Mouse (Mus musculus) MEL (cell line): ENCODE data around the gene Parp16. TPM values are rescaled to one million over a fixed set of nuclear protein-coding genes. Genes with fewer than 3 reads are reported as not detected.

ENCODE experiments used
- DNase-seq: peaks from one replicate; pipeline ENCODE4 v3.0.0; 2011; ENCODE audit warnings: low read depth, low spot score
- H3K27ac ChIP-seq: 2 replicates; pipeline ENCODE4 v1.5.1; 2012; ENCODE audit warnings: low read depth, mild to moderate bottlenecking, control low read depth, low read length, moderate library complexity; ENCODE audit not compliant: control insufficient read depth
- H3K27me3 ChIP-seq, 2 experiments: fragments of 150-350 bp in 1 of 2; sonication (generic) in 1 of 2; 2 replicates each; pipeline ENCODE4 v1.6.1; 2012; ENCODE audit warnings: low read length in 2 of 2, mild to moderate bottlenecking in 2 of 2, improper control_type of control experiment in 1 of 2, moderate library complexity in 1 of 2; ENCODE audit not compliant: insufficient read depth in 2 of 2, control insufficient read depth in 1 of 2
- H3K36me3 ChIP-seq, 2 experiments: 2 replicates each; pipeline ENCODE4 v1.6.1; 2012 to 2014; ENCODE audit warnings: low read length in 2 of 2, improper control_type of control experiment in 1 of 2, inconsistent platforms in 1 of 2, mild to moderate bottlenecking in 1 of 2; ENCODE audit not compliant: insufficient read depth in 2 of 2, control insufficient read depth in 1 of 2
- H3K4me1 ChIP-seq, 2 experiments: fragments of 150-350 bp in 1 of 2; sonication (generic) in 1 of 2; 2 replicates each; pipeline ENCODE4 v1.6.1; 2012; ENCODE audit warnings: low read length in 2 of 2, improper control_type of control experiment in 1 of 2, mild to moderate bottlenecking in 1 of 2; ENCODE audit not compliant: insufficient read depth in 2 of 2, control insufficient read depth in 1 of 2
- H3K4me3 ChIP-seq, 2 experiments: fragments of 150-350 bp in 1 of 2; sonication (generic) in 1 of 2; 2 replicates each; pipeline ENCODE4 v1.5.1; 2012; ENCODE audit warnings: low read depth in 2 of 2, low read length in 2 of 2, mild to moderate bottlenecking in 2 of 2, moderate library complexity in 2 of 2, control low read depth in 1 of 2, improper control_type of control experiment in 1 of 2; ENCODE audit not compliant: control insufficient read depth in 1 of 2, insufficient read depth in 1 of 2
- H3K79me2 ChIP-seq: 2 replicates; pipeline ENCODE4 v1.6.1; 2012; ENCODE audit warnings: mild to moderate bottlenecking, low read length, moderate library complexity; ENCODE audit not compliant: control insufficient read depth, poor library complexity, insufficient read depth
- H3K9ac ChIP-seq: 2 replicates; pipeline ENCODE4 v1.6.1; 2012; ENCODE audit warnings: low read depth, mild to moderate bottlenecking, control low read depth, low read length, moderate library complexity; ENCODE audit not compliant: control insufficient read depth, poor library complexity, severe bottlenecking
- H3K9me3 ChIP-seq: fragments of 150-350 bp; sonication (generic); replicated peaks from 2 replicates; pipeline ENCODE4 v1.6.1; 2012; ENCODE audit warnings: mild to moderate bottlenecking, low read length, improper control_type of control experiment, moderate library complexity; ENCODE audit not compliant: insufficient read depth
- BHLHE40 ChIP-seq: IDR thresholded peaks from 2 replicates; pipeline ENCODE4 v1.6.1; 2012; ENCODE audit warnings: low read depth, mild to moderate bottlenecking, inconsistent platforms, low read length, improper control_type of control experiment, borderline replicate concordance
- CHD1 ChIP-seq: IDR thresholded peaks from 2 replicates; pipeline ENCODE4 v1.6.1; 2012; ENCODE audit warnings: low read depth, mild to moderate bottlenecking, inconsistent platforms, low read length, improper control_type of control experiment
- CHD2 ChIP-seq: IDR thresholded peaks from 2 replicates; pipeline ENCODE4 v1.6.1; 2011; ENCODE audit warnings: low read length, improper control_type of control experiment
- CTCF ChIP-seq, 3 experiments: IDR thresholded peaks in 2 of 3; conservative IDR thresholded peaks in 1 of 3; 2 replicates each; pipeline ENCODE4 v1.5.1; 2011 to 2012; ENCODE audit warnings: low read length in 3 of 3, low read depth in 2 of 3, mild to moderate bottlenecking in 2 of 3, improper control_type of control experiment in 1 of 3, inconsistent platforms in 1 of 3, mixed read lengths in 1 of 3, moderate library complexity in 1 of 3; ENCODE audit not compliant: control insufficient read depth in 1 of 3, insufficient read depth in 1 of 3, poor library complexity in 1 of 3, severe bottlenecking in 1 of 3
- ELF1 ChIP-seq: IDR thresholded peaks from 2 replicates; pipeline ENCODE4 v1.6.1; 2014; ENCODE audit warnings: low read depth, mild to moderate bottlenecking, inconsistent platforms, low read length, improper control_type of control experiment, moderate library complexity
- ETS1 ChIP-seq: IDR thresholded peaks from 2 replicates; pipeline ENCODE4 v1.6.1; 2012; ENCODE audit warnings: low read depth, mild to moderate bottlenecking, inconsistent platforms, low read length, improper control_type of control experiment, moderate library complexity
- GATA1 ChIP-seq: IDR thresholded peaks from 2 replicates; pipeline ENCODE4 v1.6.1; 2011; ENCODE audit warnings: low read depth, low read length, improper control_type of control experiment
- HCFC1 ChIP-seq: IDR thresholded peaks from 2 replicates; pipeline ENCODE4 v1.6.1; 2012; ENCODE audit warnings: low read depth, mild to moderate bottlenecking, inconsistent platforms, low read length, improper control_type of control experiment, moderate library complexity
- KAT2A ChIP-seq: conservative IDR thresholded peaks from 2 replicates; pipeline ENCODE4 v1.6.1; 2012; ENCODE audit warnings: low read depth, low read length, improper control_type of control experiment, inconsistent platforms
- MAFK ChIP-seq: IDR thresholded peaks from 2 replicates; pipeline ENCODE4 v1.6.1; 2011; ENCODE audit warnings: low read depth, mild to moderate bottlenecking, low read length, improper control_type of control experiment, borderline replicate concordance
- MAX ChIP-seq: IDR thresholded peaks from 2 replicates; pipeline ENCODE4 v1.6.1; 2011; ENCODE audit warnings: low read length, improper control_type of control experiment
- MEF2A ChIP-seq: IDR thresholded peaks from 2 replicates; pipeline ENCODE4 v1.6.1; 2014; ENCODE audit warnings: low read depth, mild to moderate bottlenecking, inconsistent platforms, low read length, improper control_type of control experiment; ENCODE audit not compliant: poor library complexity, insufficient replicate concordance, severe bottlenecking; ENCODE audit errors: extremely low read depth
- MXI1 ChIP-seq: IDR thresholded peaks from 2 replicates; pipeline ENCODE4 v1.6.1; 2011; ENCODE audit warnings: mild to moderate bottlenecking, low read depth, low read length, improper control_type of control experiment
- MYB ChIP-seq: IDR thresholded peaks from 2 replicates; pipeline ENCODE4 v1.6.1; 2011; ENCODE audit warnings: mild to moderate bottlenecking, low read depth, low read length, improper control_type of control experiment
- MYC ChIP-seq: IDR thresholded peaks from 2 replicates; pipeline ENCODE4 v1.6.1; 2011; ENCODE audit warnings: low read depth, mild to moderate bottlenecking, low read length, improper control_type of control experiment, moderate library complexity
- NELFE ChIP-seq: IDR thresholded peaks from 2 replicates; pipeline ENCODE4 v1.6.1; 2011; ENCODE audit warnings: low read depth, low read length, improper control_type of control experiment
- POLR2A ChIP-seq, 2 experiments: IDR thresholded peaks; 2 replicates each; pipeline ENCODE4 v1.6.1; 2011 to 2012; ENCODE audit warnings: low read length in 2 of 2, mild to moderate bottlenecking in 2 of 2, control low read depth in 1 of 2, improper control_type of control experiment in 1 of 2, low read depth in 1 of 2, moderate library complexity in 1 of 2; ENCODE audit not compliant: control insufficient read depth in 1 of 2, insufficient read depth in 1 of 2, poor library complexity in 1 of 2
- RCOR1 ChIP-seq: IDR thresholded peaks from 2 replicates; pipeline ENCODE4 v1.6.1; 2012; ENCODE audit warnings: low read depth, mild to moderate bottlenecking, inconsistent platforms, low read length, improper control_type of control experiment
- SIN3A ChIP-seq: IDR thresholded peaks from 2 replicates; pipeline ENCODE4 v1.6.1; 2012; ENCODE audit warnings: low read length, improper control_type of control experiment, inconsistent platforms
- TAL1 ChIP-seq: IDR thresholded peaks from 2 replicates; pipeline ENCODE4 v1.6.1; 2012; ENCODE audit warnings: mild to moderate bottlenecking, inconsistent platforms, low read length, moderate library complexity, mixed read lengths
- TBP ChIP-seq: IDR thresholded peaks from 2 replicates; pipeline ENCODE4 v1.8.0; 2011; ENCODE audit warnings: low read depth, low read length, improper control_type of control experiment
- TCF12 ChIP-seq: IDR thresholded peaks from 2 replicates; pipeline ENCODE4 v1.6.1; 2014; ENCODE audit warnings: low read depth, mild to moderate bottlenecking, inconsistent platforms, low read length, improper control_type of control experiment, moderate library complexity
- USF1 ChIP-seq: IDR thresholded peaks from 2 replicates; pipeline ENCODE4 v1.6.1; 2014; ENCODE audit warnings: low read depth, mild to moderate bottlenecking, inconsistent platforms, low read length, improper control_type of control experiment, moderate library complexity
- USF2 ChIP-seq, 2 experiments: IDR thresholded peaks; 2 replicates each; pipeline ENCODE4 v1.6.1; 2011 to 2012; ENCODE audit warnings: improper control_type of control experiment in 2 of 2, low read length in 2 of 2, borderline replicate concordance in 1 of 2, inconsistent platforms in 1 of 2, low read depth in 1 of 2, mild to moderate bottlenecking in 1 of 2; ENCODE audit not compliant: insufficient read depth in 1 of 2
- ZC3H11A ChIP-seq: IDR thresholded peaks from 2 replicates; pipeline ENCODE4 v1.6.1; 2012; ENCODE audit warnings: low read depth, mild to moderate bottlenecking, inconsistent platforms, low read length, improper control_type of control experiment
- polyA plus RNA-seq, 2 experiments: library from polyadenylated mRNA; stranded (reverse) in 1 of 2; unstranded in 1 of 2; fragments of >175 nt in 1 of 2; fragments of >200 nt in 1 of 2; gene quantifications; 2 replicates each; pipeline versions ENCODE4 v1.2.1 to v1.2.4; 2012; ENCODE audit warnings: low replicate concordance in 2 of 2, low read depth in 1 of 2; ENCODE audit not compliant: insufficient read length in 2 of 2, insufficient read depth in 1 of 2, missing spikeins in 1 of 2
- total RNA-seq: library from RNA; depleted of rRNA; stranded (reverse); fragments of 300-350 nt; gene quantifications from 2 replicates; pipeline ENCODE4 v1.2.3, GENCODE M21; 2012

Gene Parp16
- total and polyA plus RNA-seq, 3 experiments: 1.3 to 5.1 TPM; not detected in 1

DNA sequence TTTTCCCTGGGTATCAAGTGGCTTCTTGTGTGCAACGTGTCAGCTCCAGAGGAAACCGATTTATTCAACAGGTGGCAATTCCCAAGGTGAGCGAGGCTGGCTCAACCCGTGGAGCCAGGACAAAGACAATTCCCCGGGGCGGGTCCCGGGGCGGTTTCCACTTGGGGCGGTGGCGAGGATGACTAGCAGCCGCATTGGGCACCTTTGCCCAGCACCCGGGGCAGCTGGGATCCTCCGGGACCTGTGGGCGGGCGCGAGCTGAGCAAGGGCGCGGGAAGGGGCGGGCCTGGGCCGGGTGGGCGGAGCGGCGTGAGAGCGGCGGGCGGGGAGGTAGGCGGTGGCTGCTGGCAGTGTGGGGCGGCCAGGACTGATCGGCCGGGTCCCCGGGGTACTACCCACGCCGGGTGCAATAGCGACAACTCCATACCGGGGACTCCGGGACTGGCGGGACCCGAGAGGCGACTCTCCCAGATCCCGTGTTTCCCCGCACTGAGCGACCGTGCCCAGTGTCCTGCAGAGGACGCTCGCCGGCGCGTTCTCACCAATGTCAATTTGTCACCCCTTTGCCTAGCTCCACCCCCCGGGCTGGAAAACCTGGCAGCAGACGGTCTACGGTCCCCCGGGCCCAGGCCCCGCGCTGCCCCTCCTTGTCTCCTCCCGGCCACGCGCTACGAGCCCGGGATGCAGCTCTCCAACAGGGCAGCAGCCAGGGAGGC is 19.8 kb downstream of the Parp16 start:
- peak; percentile 91 for DNase-seq

GRCm38 (mm10) chr9:65215494-65216126 is 20.5 kb downstream of the Parp16 start:
- peaks cover 0 to 12% of the 10 kb centered on the region in 2 experiments; a peak in 2 of 4 replicates for H3K36me3 ChIP-seq
- peak overlapping the region; percentile 83 for H3K9ac ChIP-seq
- peak overlapping the region; percentile 93 for H3K27ac ChIP-seq
- H3K79me2 ChIP-seq: peaks cover 3% of the 10 kb centered on the region; the same call in 1 of the 2 replicates
- DNase-seq: peak; percentile 95
- no peaks in the 10 kb centered on the region for H3K9me3 ChIP-seq
- H3K4me3 ChIP-seq: peak overlapping the region; percentile 70 to 75
- H3K4me1 ChIP-seq: peaks cover 5 to 10% of the 10 kb centered on the region in 2 experiments; a peak in 3 of 4 replicates
- no peaks in the 10 kb centered on the region for H3K27me3 ChIP-seq
- TF ChIP-seq RCOR1 (peak; percentile 59; the same call in 1 of the 2 replicates), KAT2A (0 out of 2 replicates have a peak, but pooled peaks have one; percentile 17), GATA1 (peak; percentile 99), CHD1 (peak; percentile 96; the same call in 1 of the 2 replicates), CTCF (IDR thresholded peaks at IDR 0.05 in 2 of 3, conservative IDR thresholded peaks at IDR 0.05 in 1 of 3; ENCODE audit: control insufficient read depth in 1 of 3, insufficient read depth in 1 of 3, low read depth in 2 of 3, low read length in 3 of 3, poor library complexity in 1 of 3, severe bottlenecking in 1 of 3) (no peak), ETS1 (peak; percentile 99), MAFK (peak; percentile 47), TCF12 (peak; percentile 93), MYC (peak; percentile 72), MYB (peak; percentile 67; the same call in 1 of the 2 replicates), TAL1 (peak; percentile 97), USF2 (IDR thresholded peaks at IDR 0.05; ENCODE audit: borderline replicate concordance in 1 of 2, insufficient read depth in 1 of 2, low read depth in 1 of 2, low read length in 2 of 2) (no peak), ZC3H11A (no peak), CHD2 (no peak), TBP (peak; percentile 90), MXI1 (peak; percentile 83), BHLHE40 (0 out of 2 replicates have a peak, but pooled peaks have one; percentile 14), MEF2A (no peak), SIN3A (peak; percentile 99), POLR2A (IDR thresholded peaks at IDR 0.05; ENCODE audit: control insufficient read depth in 1 of 2, insufficient read depth in 1 of 2, low read depth in 1 of 2, low read length in 2 of 2, poor library complexity in 1 of 2) (peak in 1 of 2 experiments; percentile 69; a peak in 3 of 4 replicates), USF1 (no peak; the same call in 1 of the 2 replicates), ELF1 (no peak), NELFE (peak; percentile 73)

More for the DNA sequence above, 19.8 kb downstream of the Parp16 start:
- Histone ChIP-seq H3K9ac (peak overlapping the region; percentile 83), H3K27me3 (no peaks in the 10 kb centered on the region), H3K79me2 (peaks cover 3% of the 10 kb centered on the region; the same call in 1 of the 2 replicates), H3K4me1 (peaks cover 9 to 15% of the 10 kb centered on the region in 2 experiments), H3K4me3 (peak overlapping the region; percentile 70 to 75), H3K27ac (peak overlapping the region; percentile 93), H3K9me3 (no peaks in the 10 kb centered on the region), H3K36me3 (peaks cover 0 to 14% of the 10 kb centered on the region in 2 experiments; a peak in 2 of 4 replicates)
- TF ChIP-seq POLR2A (IDR thresholded peaks at IDR 0.05; ENCODE audit: control insufficient read depth in 1 of 2, insufficient read depth in 1 of 2, low read depth in 1 of 2, low read length in 2 of 2, poor library complexity in 1 of 2) (peak; percentile 58 to 60; a peak in 2 of 4 replicates), BHLHE40 (no peak), SIN3A (0 out of 2 replicates have a peak, but pooled peaks have one; percentile 16), CTCF (IDR thresholded peaks at IDR 0.05 in 2 of 3, conservative IDR thresholded peaks at IDR 0.05 in 1 of 3; ENCODE audit: control insufficient read depth in 1 of 3, insufficient read depth in 1 of 3, low read depth in 2 of 3, low read length in 3 of 3, poor library complexity in 1 of 3, severe bottlenecking in 1 of 3) (peak in 2 of 3 experiments; percentile 34 to 58; a peak in 4 of 6 replicates), MEF2A (no peak), MYC (no peak), MAFK (no peak), NELFE (peak; percentile 54), HCFC1 (no peak; the same call in 1 of the 2 replicates), MAX (0 out of 2 replicates have a peak, but pooled peaks have one; percentile 39), KAT2A (no peak)
